Mouse (Mus musculus): ENCODE data around the gene Gm10065. TPM values are rescaled to one million over a fixed set of nuclear protein-coding genes. Genes with fewer than 3 reads are reported as not detected.

The Gm10065 gene
- not detected in 2 replicates for polyA plus RNA-seq (2012; rRNA removed; ENCODE audit: low replicate concordance)

DNA sequence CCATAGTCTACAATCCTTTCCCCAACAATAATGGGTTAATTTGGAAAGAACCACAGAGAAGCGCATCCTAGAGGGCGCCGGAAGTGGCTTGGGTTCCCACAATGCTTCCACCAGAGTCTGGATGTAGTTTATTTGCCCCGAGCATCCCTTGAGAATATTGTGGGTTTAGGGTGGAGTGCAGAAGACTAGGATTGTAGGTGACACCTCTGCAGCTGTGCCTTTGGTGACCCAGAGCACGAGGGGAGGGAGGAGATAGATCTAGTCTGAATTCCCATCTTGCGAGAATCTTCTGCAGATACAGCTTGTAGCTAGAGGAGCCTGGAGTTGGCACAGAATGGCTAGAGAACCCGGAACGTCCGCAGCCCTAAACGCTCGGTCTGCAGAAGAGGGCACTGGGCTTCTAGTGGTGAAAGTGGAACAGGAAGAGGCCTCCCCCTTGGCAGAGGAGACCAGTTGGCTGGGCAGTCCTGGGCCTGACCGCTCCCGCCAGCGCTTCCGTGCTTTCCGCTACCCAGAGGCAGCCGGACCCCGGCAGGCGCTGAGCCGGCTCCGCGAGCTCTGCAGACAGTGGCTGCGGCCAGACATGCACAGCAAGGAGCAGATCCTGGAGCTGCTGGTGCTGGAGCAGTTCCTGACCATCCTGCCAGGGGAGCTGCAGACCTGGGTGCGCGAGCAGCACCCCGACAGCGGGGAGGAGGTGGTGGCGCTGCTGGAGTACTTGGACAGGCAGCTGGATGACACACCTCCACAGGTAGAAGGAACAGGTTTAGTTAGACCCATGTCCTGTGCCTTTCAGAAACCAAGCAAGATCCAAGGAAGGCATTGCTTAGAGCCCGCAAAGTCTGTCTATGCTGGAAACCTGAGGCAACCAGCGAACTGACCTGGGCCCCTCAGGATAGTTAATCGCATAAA, at the start of gene Gm10065, which contains the start of gene Zkscan4:
Gene Gm10065, minus strand, starts transcription at position 683 of the 912 bp plus-strand sequence.
Gene Zkscan4, plus strand, starts transcription at position 149 of the 912 bp plus-strand sequence.

DNA sequence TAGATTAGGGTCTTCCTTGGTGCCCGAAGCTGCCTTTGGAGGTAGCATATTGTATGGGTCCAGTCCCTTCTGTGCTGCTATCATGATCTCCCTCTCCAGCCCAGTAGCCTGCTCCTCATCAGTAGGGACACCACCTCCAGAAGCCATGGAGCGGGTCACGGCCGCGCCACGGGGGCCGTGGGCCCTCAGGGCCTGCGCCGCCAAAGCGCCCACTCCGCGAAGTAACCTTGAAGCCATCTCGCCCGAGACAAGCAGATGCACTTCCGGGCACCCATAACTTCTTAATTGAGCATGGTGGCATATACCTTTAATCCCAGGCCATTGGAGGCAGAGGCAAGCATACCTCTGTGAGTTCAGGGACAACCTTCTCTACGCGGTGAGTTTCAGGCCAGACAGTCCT, 21.9 kb upstream of the Gm10065 start, which contains the start of gene Gm11273:
Gene Gm11273, minus strand, starts transcription at position 237 of the 400 bp plus-strand sequence.

DNA sequence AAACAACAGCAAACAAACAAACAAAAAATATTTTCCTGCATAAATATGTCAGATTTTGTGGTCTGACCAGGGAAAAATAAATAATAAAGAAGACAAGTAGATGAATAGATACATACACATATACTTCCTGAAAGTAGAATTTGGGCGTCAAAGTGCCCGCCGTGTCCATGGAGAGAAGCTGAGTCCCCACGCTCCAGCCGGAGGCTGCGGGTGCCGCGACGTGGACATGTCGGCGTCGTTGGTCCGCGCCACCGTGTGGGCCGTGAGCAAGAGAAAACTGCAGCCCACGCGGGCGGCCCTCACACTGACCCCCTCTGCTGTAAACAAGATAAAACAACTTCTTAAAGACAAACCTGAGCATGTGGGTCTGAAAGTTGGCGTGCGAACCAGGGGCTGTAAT, 15.8 kb upstream of the Gm10065 start, which contains the start of gene AK157302:
Gene AK157302, plus strand, starts transcription at position 144 of the 400 bp plus-strand sequence.

DNA sequence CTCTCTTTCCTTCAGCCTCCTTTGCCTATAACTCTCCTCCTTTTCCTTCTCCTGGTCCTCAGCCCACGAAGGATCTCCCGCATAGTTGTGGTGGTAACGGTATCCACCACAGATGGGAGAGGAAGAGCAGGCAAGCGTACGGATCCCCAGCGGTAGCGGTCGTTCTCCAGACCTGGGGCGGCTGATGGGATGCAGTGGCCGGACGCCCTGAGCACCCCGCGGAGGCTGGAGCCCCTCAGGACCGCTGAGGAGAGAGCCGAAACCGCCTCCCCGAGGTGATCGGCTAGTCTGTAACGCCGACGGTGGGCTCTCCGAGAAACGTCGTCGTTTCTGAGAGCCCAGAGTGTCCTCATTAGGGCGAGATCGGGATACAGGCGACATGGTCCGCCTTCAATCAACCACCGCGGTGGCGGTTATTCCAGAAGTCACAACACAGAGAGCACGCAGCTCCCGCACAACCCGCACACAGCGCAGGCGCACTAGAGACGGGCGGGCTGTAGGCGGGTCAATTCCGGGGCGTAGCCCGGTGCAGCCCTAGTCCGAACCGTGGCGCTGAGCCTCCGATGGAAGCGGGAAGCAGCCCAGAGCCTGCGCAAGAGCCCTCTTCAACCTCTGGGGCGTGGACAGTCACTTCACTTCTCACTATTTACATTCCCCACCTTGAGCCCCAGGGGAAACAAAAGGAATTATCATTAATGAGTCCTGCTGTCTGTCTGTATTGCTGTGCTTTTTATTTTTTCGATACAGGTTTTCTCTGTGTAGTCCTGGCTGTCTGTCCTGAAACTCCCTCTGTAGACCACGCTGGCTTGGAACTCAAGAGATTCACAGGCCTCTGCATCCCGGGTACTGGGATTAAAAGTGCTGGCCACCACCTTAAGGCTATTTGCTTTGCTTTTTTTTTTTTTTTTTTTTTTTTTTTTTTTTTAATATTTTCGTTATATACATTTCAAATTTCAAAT, 10.9 kb downstream of the Gm10065 start, which contains the start of gene Nkapl:
Gene Nkapl, minus strand, starts transcription at position 449 of the 959 bp plus-strand sequence.

DNA sequence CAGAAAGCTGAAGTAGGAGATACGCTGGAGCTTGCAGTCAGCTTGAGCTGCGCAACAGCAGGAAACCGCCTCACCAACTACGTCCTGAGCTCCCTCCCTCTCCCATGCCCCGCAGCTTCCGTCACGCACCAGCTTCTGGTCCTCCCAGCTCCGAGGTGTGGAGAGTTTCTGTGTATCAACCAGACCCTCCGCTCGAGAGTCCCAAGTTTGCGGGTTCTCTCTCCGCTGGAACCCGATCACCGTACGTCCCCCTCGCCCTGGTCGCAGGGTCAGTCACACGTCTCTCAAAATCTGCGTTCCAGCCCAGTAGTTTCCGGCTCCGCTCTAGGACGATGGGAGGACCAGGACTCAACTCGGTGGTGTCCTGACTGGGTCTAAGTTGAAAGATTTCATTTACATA, 25.8 kb downstream of the Gm10065 start, which contains the start of gene Zscan26:
Gene Zscan26, minus strand, starts transcription at position 282 of the 400 bp plus-strand sequence.

DNA sequence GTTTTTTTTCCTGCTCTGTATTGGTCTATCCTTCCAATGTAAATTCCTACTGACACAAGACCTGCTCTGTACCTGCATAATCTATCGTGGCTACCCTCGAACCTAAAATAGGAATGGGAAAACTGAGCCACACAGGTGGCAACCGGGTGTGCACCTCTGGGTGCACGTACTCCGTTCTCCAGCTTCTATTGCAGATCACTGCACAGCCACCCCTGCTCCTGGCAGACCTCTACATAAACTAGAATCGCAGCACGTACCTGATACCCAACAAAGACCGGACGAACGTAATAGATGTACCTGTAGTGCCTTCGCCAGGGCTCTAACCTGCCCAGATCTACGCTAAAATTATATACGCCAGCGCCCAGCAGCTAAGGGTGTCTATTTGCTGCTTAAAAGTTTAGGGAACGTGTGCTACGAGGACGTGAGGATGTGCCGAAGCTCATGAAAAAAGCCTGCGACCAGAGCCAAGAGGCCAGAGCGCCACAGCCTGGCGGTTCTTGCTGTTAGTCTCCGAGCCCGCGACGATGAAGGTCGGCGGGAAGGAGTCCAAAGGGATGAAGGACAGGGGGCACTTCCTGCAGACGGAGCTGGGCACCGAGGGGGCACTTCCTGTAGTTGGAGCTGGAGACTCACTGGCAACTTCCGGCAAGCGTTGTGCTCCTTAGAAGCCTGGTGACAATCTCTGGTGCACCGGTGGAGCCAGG, 38.6 kb downstream of the Gm10065 start, which contains the start of gene Pgbd1:
Gene Pgbd1, minus strand, starts transcription at position 556 of the 704 bp plus-strand sequence.

Other genes with a start within 250 kb of the Gm10065 start
- gene Gpx5, start 186.7 kb downstream of the Gm10065 start, polyA plus RNA-seq (2012; rRNA removed; ENCODE audit: low replicate concordance): not detected in 2 replicates
- not detected in 2 replicates for gene Gpx6, start 167.3 kb downstream of the Gm10065 start, polyA plus RNA-seq (2012; rRNA removed; ENCODE audit: low replicate concordance)
- gene Olfr1367, start 132.5 kb downstream of the Gm10065 start, polyA plus RNA-seq (2012; rRNA removed; ENCODE audit: low replicate concordance): not detected in 2 replicates
- gene Zscan12, start 116.6 kb downstream of the Gm10065 start, polyA plus RNA-seq (2012; rRNA removed; ENCODE audit: low replicate concordance): 0.07 and 0.13 TPM in 2 replicates
- gene Zkscan3, start 76.7 kb downstream of the Gm10065 start, polyA plus RNA-seq (2012; rRNA removed; ENCODE audit: low replicate concordance): 6.1 and 9.7 TPM in 2 replicates
- gene Pgbd1, start 38.4 kb downstream of the Gm10065 start, polyA plus RNA-seq (2012; rRNA removed; ENCODE audit: low replicate concordance): 0.07 and 0.13 TPM in 2 replicates
- 1.2 and 2.0 TPM in 2 replicates for gene Zscan26, start 25.7 kb downstream of the Gm10065 start, polyA plus RNA-seq (2012; rRNA removed; ENCODE audit: low replicate concordance)
- gene Nkapl, start 10.9 kb downstream of the Gm10065 start, polyA plus RNA-seq (2012; rRNA removed; ENCODE audit: low replicate concordance): 0.28 TPM in 1 of 2 replicates, not detected in the other
- 0.07 and 0.11 TPM in 2 replicates for gene Zkscan4, start 534 bp downstream of the Gm10065 start, polyA plus RNA-seq (2012; rRNA removed; ENCODE audit: low replicate concordance)
- gene AK157302, start 15.8 kb upstream of the Gm10065 start, polyA plus RNA-seq (2012; rRNA removed; ENCODE audit: low replicate concordance): not detected in 2 replicates
- 34.6 and 52.3 TPM in 2 replicates for gene Gm11273, start 22.0 kb upstream of the Gm10065 start, polyA plus RNA-seq (2012; rRNA removed; ENCODE audit: low replicate concordance)
- gene Zkscan8, start 51.7 kb upstream of the Gm10065 start, polyA plus RNA-seq (2012; rRNA removed; ENCODE audit: low replicate concordance): 0.26 and 0.42 TPM in 2 replicates
- not detected in 2 replicates for gene Olfr1366, start 63.4 kb upstream of the Gm10065 start, polyA plus RNA-seq (2012; rRNA removed; ENCODE audit: low replicate concordance)
- not detected in 2 replicates for gene Olfr1535, start 80.5 kb upstream of the Gm10065 start, polyA plus RNA-seq (2012; rRNA removed; ENCODE audit: low replicate concordance)
- not detected in 2 replicates for gene Olfr1364, start 102.3 kb upstream of the Gm10065 start, polyA plus RNA-seq (2012; rRNA removed; ENCODE audit: low replicate concordance)
- gene Olfr1362, start 134.6 kb upstream of the Gm10065 start, polyA plus RNA-seq (2012; rRNA removed; ENCODE audit: low replicate concordance): not detected in 2 replicates
- not detected in 2 replicates for gene Olfr11, start 163.1 kb upstream of the Gm10065 start, polyA plus RNA-seq (2012; rRNA removed; ENCODE audit: low replicate concordance)
- gene Olfr1361, start 183.9 kb upstream of the Gm10065 start, polyA plus RNA-seq (2012; rRNA removed; ENCODE audit: low replicate concordance): not detected in 2 replicates
- gene Olfr1360, start 198.0 kb upstream of the Gm10065 start, polyA plus RNA-seq (2012; rRNA removed; ENCODE audit: low replicate concordance): not detected in 2 replicates
- gene Olfr1359, start 218.7 kb upstream of the Gm10065 start, polyA plus RNA-seq (2012; rRNA removed; ENCODE audit: low replicate concordance): not detected in 2 replicates
- gene Hist1h2bl, start 236.7 kb upstream of the Gm10065 start, polyA plus RNA-seq (2012; rRNA removed; ENCODE audit: low replicate concordance): 7.5 and 8.8 TPM in 2 replicates
- 13.1 and 96.4 TPM in 2 replicates for gene Hist1h2ai, start 237.0 kb upstream of the Gm10065 start, polyA plus RNA-seq (2012; rRNA removed; ENCODE audit: low replicate concordance)
- 70.2 and 104 TPM in 2 replicates for gene Hist1h3h, start 238.2 kb upstream of the Gm10065 start, polyA plus RNA-seq (2012; rRNA removed; ENCODE audit: low replicate concordance)
- gene Hist1h2bm, start 242.6 kb upstream of the Gm10065 start, polyA plus RNA-seq (2012; rRNA removed; ENCODE audit: low replicate concordance): 3.8 and 7.0 TPM in 2 replicates

All from duodenum, adult 2 months (tissue).